Mouse (Mus musculus): ENCODE data around the gene Wdr62.
A peak's percentile ranks its signal among the peaks of the same experiment; 100 is the strongest.
"Not testable (repeated sequence)": the region's sequence is repeated elsewhere in the genome, so short reads cannot be mapped to it uniquely, and the experiment has no call there.

Gene Wdr62

GRCm38 (mm10) chr7:30251956-30252954 is 28.0 kb downstream of the Wdr62 start:
- DNase-seq: no peak

- not testable (repeated sequence) for DNase-seq
Measured at GRCm38 (mm10) chr7:30237374-30237773, 42.8 kb downstream of the Wdr62 start.

- DNase-seq: no peak
Measured at GRCm38 (mm10) chr7:30235625-30236024, 44.6 kb downstream of the Wdr62 start, which contains the start of gene Ovol3. Gene Ovol3, minus strand, starts transcription at chr7:30235725.

- DNase-seq: no peak
Measured at GRCm38 (mm10) chr7:30235091-30235490, 45.1 kb downstream of the Wdr62 start.

GRCm38 (mm10) chr7:30234276-30234858 is 45.9 kb downstream of the Wdr62 start:
- peak; percentile 49 for DNase-seq

GRCm38 (mm10) chr7:30233387-30233786 is 46.8 kb downstream of the Wdr62 start:
- DNase-seq: peak; percentile 69

GRCm38 (mm10) chr7:30232631-30233148 is 47.5 kb downstream of the Wdr62 start:
- peak; percentile 78 for DNase-seq

- DNase-seq: peak; percentile 100
Measured at GRCm38 (mm10) chr7:30231669-30232454, 48.4 kb downstream of the Wdr62 start, which contains the start of the genes Polr2i and Tbcb. Gene Polr2i, plus strand, starts transcription at chr7:30231948. Gene Tbcb, minus strand, starts transcription at chr7:30232272.

GRCm38 (mm10) chr7:30231328-30231668 is 48.9 kb downstream of the Wdr62 start:
- no peak for DNase-seq

GRCm38 (mm10) chr7:30224206-30224605 is 56.0 kb downstream of the Wdr62 start:
- no peak for DNase-seq

GRCm38 (mm10) chr7:30222205-30222604 is 58.0 kb downstream of the Wdr62 start:
- no peak for DNase-seq

- DNase-seq: no peak
Measured at GRCm38 (mm10) chr7:30221433-30221832, 58.8 kb downstream of the Wdr62 start.

- DNase-seq: no peak
Measured at GRCm38 (mm10) chr7:30220008-30220356, 60.2 kb downstream of the Wdr62 start.

- DNase-seq: peak; percentile 46
Measured at GRCm38 (mm10) chr7:30219293-30220007, 60.8 kb downstream of the Wdr62 start.

- no peak for DNase-seq
Measured at GRCm38 (mm10) chr7:30217277-30217676, 62.9 kb downstream of the Wdr62 start.

GRCm38 (mm10) chr7:30216723-30217151 is 63.5 kb downstream of the Wdr62 start:
- DNase-seq: peak; percentile 77

GRCm38 (mm10) chr7:30215875-30216274 is 64.3 kb downstream of the Wdr62 start:
- DNase-seq: no peak

- DNase-seq: no peak
Measured at GRCm38 (mm10) chr7:30213881-30214280, 66.3 kb downstream of the Wdr62 start.

GRCm38 (mm10) chr7:30211025-30211424 is 69.2 kb downstream of the Wdr62 start:
- peak; percentile 0 for DNase-seq

- DNase-seq: not testable (repeated sequence)
Measured at GRCm38 (mm10) chr7:30206364-30206763, 73.9 kb downstream of the Wdr62 start.

- peak; percentile 69 for DNase-seq
Measured at GRCm38 (mm10) chr7:30205383-30205782, 74.8 kb downstream of the Wdr62 start.

GRCm38 (mm10) chr7:30204380-30204779 is 75.8 kb downstream of the Wdr62 start:
- peak; percentile 18 for DNase-seq
